Mouse (Mus musculus) MEL (cell line): Measurements from ENCODE around the gene Teddm1a. TPM values are rescaled to one million over a fixed set of nuclear protein-coding genes. Genes with fewer than 3 reads are reported as not detected.

ENCODE experiments used
- DNase-seq: peaks from one replicate; pipeline ENCODE4 v3.0.0; 2011; ENCODE audit warnings: low read depth, low spot score
- H3K27ac ChIP-seq: 2 replicates; pipeline ENCODE4 v1.5.1; 2012; ENCODE audit warnings: low read depth, mild to moderate bottlenecking, control low read depth, low read length, moderate library complexity; ENCODE audit not compliant: control insufficient read depth
- H3K27me3 ChIP-seq, 2 experiments: fragments of 150-350 bp in 1 of 2; sonication (generic) in 1 of 2; 2 replicates each; pipeline ENCODE4 v1.6.1; 2012; ENCODE audit warnings: low read length in 2 of 2, mild to moderate bottlenecking in 2 of 2, improper control_type of control experiment in 1 of 2, moderate library complexity in 1 of 2; ENCODE audit not compliant: insufficient read depth in 2 of 2, control insufficient read depth in 1 of 2
- H3K36me3 ChIP-seq, 2 experiments: 2 replicates each; pipeline ENCODE4 v1.6.1; 2012 to 2014; ENCODE audit warnings: low read length in 2 of 2, improper control_type of control experiment in 1 of 2, inconsistent platforms in 1 of 2, mild to moderate bottlenecking in 1 of 2; ENCODE audit not compliant: insufficient read depth in 2 of 2, control insufficient read depth in 1 of 2
- H3K4me1 ChIP-seq, 2 experiments: fragments of 150-350 bp in 1 of 2; sonication (generic) in 1 of 2; 2 replicates each; pipeline ENCODE4 v1.6.1; 2012; ENCODE audit warnings: low read length in 2 of 2, improper control_type of control experiment in 1 of 2, mild to moderate bottlenecking in 1 of 2; ENCODE audit not compliant: insufficient read depth in 2 of 2, control insufficient read depth in 1 of 2
- H3K4me3 ChIP-seq, 2 experiments: fragments of 150-350 bp in 1 of 2; sonication (generic) in 1 of 2; 2 replicates each; pipeline ENCODE4 v1.5.1; 2012; ENCODE audit warnings: low read depth in 2 of 2, low read length in 2 of 2, mild to moderate bottlenecking in 2 of 2, moderate library complexity in 2 of 2, control low read depth in 1 of 2, improper control_type of control experiment in 1 of 2; ENCODE audit not compliant: control insufficient read depth in 1 of 2, insufficient read depth in 1 of 2
- H3K79me2 ChIP-seq: 2 replicates; pipeline ENCODE4 v1.6.1; 2012; ENCODE audit warnings: mild to moderate bottlenecking, low read length, moderate library complexity; ENCODE audit not compliant: control insufficient read depth, poor library complexity, insufficient read depth
- H3K9ac ChIP-seq: 2 replicates; pipeline ENCODE4 v1.6.1; 2012; ENCODE audit warnings: low read depth, mild to moderate bottlenecking, control low read depth, low read length, moderate library complexity; ENCODE audit not compliant: control insufficient read depth, poor library complexity, severe bottlenecking
- H3K9me3 ChIP-seq: fragments of 150-350 bp; sonication (generic); replicated peaks from 2 replicates; pipeline ENCODE4 v1.6.1; 2012; ENCODE audit warnings: mild to moderate bottlenecking, low read length, improper control_type of control experiment, moderate library complexity; ENCODE audit not compliant: insufficient read depth
- CHD1 ChIP-seq: IDR thresholded peaks from 2 replicates; pipeline ENCODE4 v1.6.1; 2012; ENCODE audit warnings: low read depth, mild to moderate bottlenecking, inconsistent platforms, low read length, improper control_type of control experiment
- CHD2 ChIP-seq: IDR thresholded peaks from 2 replicates; pipeline ENCODE4 v1.6.1; 2011; ENCODE audit warnings: low read length, improper control_type of control experiment
- CTCF ChIP-seq, 3 experiments: IDR thresholded peaks in 2 of 3; conservative IDR thresholded peaks in 1 of 3; 2 replicates each; pipeline ENCODE4 v1.5.1; 2011 to 2012; ENCODE audit warnings: low read length in 3 of 3, low read depth in 2 of 3, mild to moderate bottlenecking in 2 of 3, improper control_type of control experiment in 1 of 3, inconsistent platforms in 1 of 3, mixed read lengths in 1 of 3, moderate library complexity in 1 of 3; ENCODE audit not compliant: control insufficient read depth in 1 of 3, insufficient read depth in 1 of 3, poor library complexity in 1 of 3, severe bottlenecking in 1 of 3
- EP300 ChIP-seq, 2 experiments: IDR thresholded peaks; 2 replicates each; pipeline ENCODE4 v1.6.1; 2011; ENCODE audit warnings: improper control_type of control experiment in 2 of 2, low read length in 2 of 2, low read depth in 1 of 2, mild to moderate bottlenecking in 1 of 2
- ETS1 ChIP-seq: IDR thresholded peaks from 2 replicates; pipeline ENCODE4 v1.6.1; 2012; ENCODE audit warnings: low read depth, mild to moderate bottlenecking, inconsistent platforms, low read length, improper control_type of control experiment, moderate library complexity
- GATA1 ChIP-seq: IDR thresholded peaks from 2 replicates; pipeline ENCODE4 v1.6.1; 2011; ENCODE audit warnings: low read depth, low read length, improper control_type of control experiment
- JUND ChIP-seq: IDR thresholded peaks from 2 replicates; pipeline ENCODE4 v1.6.1; 2011; ENCODE audit warnings: low read depth, mild to moderate bottlenecking, improper control_type of control experiment, low read length
- KAT2A ChIP-seq: conservative IDR thresholded peaks from 2 replicates; pipeline ENCODE4 v1.6.1; 2012; ENCODE audit warnings: low read depth, low read length, improper control_type of control experiment, inconsistent platforms
- MAFK ChIP-seq: IDR thresholded peaks from 2 replicates; pipeline ENCODE4 v1.6.1; 2011; ENCODE audit warnings: low read depth, mild to moderate bottlenecking, low read length, improper control_type of control experiment, borderline replicate concordance
- MAX ChIP-seq: IDR thresholded peaks from 2 replicates; pipeline ENCODE4 v1.6.1; 2011; ENCODE audit warnings: low read length, improper control_type of control experiment
- MAZ ChIP-seq: IDR thresholded peaks from 2 replicates; pipeline ENCODE4 v1.6.1; 2012; ENCODE audit warnings: low read depth, mild to moderate bottlenecking, inconsistent platforms, low read length, improper control_type of control experiment
- MEF2A ChIP-seq: IDR thresholded peaks from 2 replicates; pipeline ENCODE4 v1.6.1; 2014; ENCODE audit warnings: low read depth, mild to moderate bottlenecking, inconsistent platforms, low read length, improper control_type of control experiment; ENCODE audit not compliant: poor library complexity, insufficient replicate concordance, severe bottlenecking; ENCODE audit errors: extremely low read depth
- MXI1 ChIP-seq: IDR thresholded peaks from 2 replicates; pipeline ENCODE4 v1.6.1; 2011; ENCODE audit warnings: mild to moderate bottlenecking, low read depth, low read length, improper control_type of control experiment
- MYB ChIP-seq: IDR thresholded peaks from 2 replicates; pipeline ENCODE4 v1.6.1; 2011; ENCODE audit warnings: mild to moderate bottlenecking, low read depth, low read length, improper control_type of control experiment
- NELFE ChIP-seq: IDR thresholded peaks from 2 replicates; pipeline ENCODE4 v1.6.1; 2011; ENCODE audit warnings: low read depth, low read length, improper control_type of control experiment
- POLR2A ChIP-seq, 2 experiments: IDR thresholded peaks; 2 replicates each; pipeline ENCODE4 v1.6.1; 2011 to 2012; ENCODE audit warnings: low read length in 2 of 2, mild to moderate bottlenecking in 2 of 2, control low read depth in 1 of 2, improper control_type of control experiment in 1 of 2, low read depth in 1 of 2, moderate library complexity in 1 of 2; ENCODE audit not compliant: control insufficient read depth in 1 of 2, insufficient read depth in 1 of 2, poor library complexity in 1 of 2
- POLR2AphosphoS5 ChIP-seq: IDR thresholded peaks from 2 replicates; pipeline ENCODE4 v1.6.1; 2012; ENCODE audit warnings: low read depth, borderline replicate concordance, mild to moderate bottlenecking, inconsistent platforms, low read length, moderate library complexity, mixed read lengths
- RAD21 ChIP-seq: IDR thresholded peaks from 2 replicates; pipeline ENCODE4 v1.6.1; 2011; ENCODE audit warnings: mild to moderate bottlenecking, low read depth, low read length, improper control_type of control experiment
- RCOR1 ChIP-seq: IDR thresholded peaks from 2 replicates; pipeline ENCODE4 v1.6.1; 2012; ENCODE audit warnings: low read depth, mild to moderate bottlenecking, inconsistent platforms, low read length, improper control_type of control experiment
- SMC3 ChIP-seq: IDR thresholded peaks from 2 replicates; pipeline ENCODE4 v1.6.1; 2011; ENCODE audit warnings: low read depth, low read length, improper control_type of control experiment
- TAL1 ChIP-seq: IDR thresholded peaks from 2 replicates; pipeline ENCODE4 v1.6.1; 2012; ENCODE audit warnings: mild to moderate bottlenecking, inconsistent platforms, low read length, moderate library complexity, mixed read lengths
- TBP ChIP-seq: IDR thresholded peaks from 2 replicates; pipeline ENCODE4 v1.8.0; 2011; ENCODE audit warnings: low read depth, low read length, improper control_type of control experiment
- USF1 ChIP-seq: IDR thresholded peaks from 2 replicates; pipeline ENCODE4 v1.6.1; 2014; ENCODE audit warnings: low read depth, mild to moderate bottlenecking, inconsistent platforms, low read length, improper control_type of control experiment, moderate library complexity
- USF2 ChIP-seq, 2 experiments: IDR thresholded peaks; 2 replicates each; pipeline ENCODE4 v1.6.1; 2011 to 2012; ENCODE audit warnings: improper control_type of control experiment in 2 of 2, low read length in 2 of 2, borderline replicate concordance in 1 of 2, inconsistent platforms in 1 of 2, low read depth in 1 of 2, mild to moderate bottlenecking in 1 of 2; ENCODE audit not compliant: insufficient read depth in 1 of 2
- ZC3H11A ChIP-seq: IDR thresholded peaks from 2 replicates; pipeline ENCODE4 v1.6.1; 2012; ENCODE audit warnings: low read depth, mild to moderate bottlenecking, inconsistent platforms, low read length, improper control_type of control experiment
- ZKSCAN1 ChIP-seq: IDR thresholded peaks from 2 replicates; pipeline ENCODE4 v1.6.1; 2012; ENCODE audit warnings: low read depth, mild to moderate bottlenecking, inconsistent platforms, low read length, improper control_type of control experiment, moderate library complexity
- ZMIZ1 ChIP-seq: IDR thresholded peaks from 2 replicates; pipeline ENCODE4 v1.6.1; 2012; ENCODE audit warnings: low read depth, mild to moderate bottlenecking, inconsistent platforms, low read length, improper control_type of control experiment, moderate library complexity
- ZNF384 ChIP-seq: IDR thresholded peaks from 2 replicates; pipeline ENCODE4 v1.6.1; 2012; ENCODE audit warnings: low read depth, mild to moderate bottlenecking, inconsistent platforms, low read length, improper control_type of control experiment
- polyA plus RNA-seq, 2 experiments: library from polyadenylated mRNA; stranded (reverse) in 1 of 2; unstranded in 1 of 2; fragments of >175 nt in 1 of 2; fragments of >200 nt in 1 of 2; gene quantifications; 2 replicates each; pipeline versions ENCODE4 v1.2.1 to v1.2.4; 2012; ENCODE audit warnings: low replicate concordance in 2 of 2, low read depth in 1 of 2; ENCODE audit not compliant: insufficient read length in 2 of 2, insufficient read depth in 1 of 2, missing spikeins in 1 of 2
- total RNA-seq: library from RNA; depleted of rRNA; stranded (reverse); fragments of 300-350 nt; gene quantifications from 2 replicates; pipeline ENCODE4 v1.2.3, GENCODE M21; 2012

Teddm1a gene
- total and polyA plus RNA-seq, 3 experiments = not detected

DNA sequence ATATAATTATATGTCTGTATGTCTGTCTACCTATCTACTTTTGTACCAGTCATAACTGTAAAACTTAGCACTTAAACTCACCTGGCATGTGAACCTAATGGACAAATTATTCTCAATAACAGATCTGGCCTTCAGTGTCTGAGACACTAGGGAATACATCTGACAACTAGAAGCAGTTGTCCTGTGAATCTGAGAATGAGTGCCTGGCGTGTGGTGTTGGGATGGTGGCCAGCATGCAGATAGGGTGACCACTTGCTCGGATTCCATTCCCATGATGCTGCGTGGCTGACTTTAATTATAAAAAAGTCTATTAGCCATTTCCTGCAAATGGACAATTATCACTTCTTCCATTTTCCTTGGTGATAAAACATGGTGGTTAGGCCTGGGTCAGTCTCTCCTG, 14.3 kb downstream of the Teddm1a start:
- H3K79me2 ChIP-seq = peaks cover 5% of the 10 kb centered on the region
- DNase-seq = no peak
- H3K9ac ChIP-seq = no peak overlapping the region
- H3K4me3 ChIP-seq = no peak overlapping the region
- H3K27ac ChIP-seq = no peak overlapping the region
- H3K36me3 ChIP-seq = peaks cover 11 to 14% of the 10 kb centered on the region in 2 experiments
- H3K9me3 ChIP-seq = no peaks in the 10 kb centered on the region
- peaks cover 2 to 15% of the 10 kb centered on the region in 2 experiments; a peak in 3 of 4 replicates for H3K4me1 ChIP-seq
- no peak for TF ChIP-seq TAL1
- TF ChIP-seq MAX = no peak
- no peak for TF ChIP-seq JUND
- TF ChIP-seq POLR2AphosphoS5 = no peak
- no peak for TF ChIP-seq NELFE
- no peak for TF ChIP-seq MAFK
- TF ChIP-seq ZMIZ1 = no peak
- no peak for TF ChIP-seq MYB
- TF ChIP-seq CHD1 = no peak
- no peak for TF ChIP-seq TBP
- TF ChIP-seq MXI1 = no peak
- no peak for TF ChIP-seq ZNF384
- TF ChIP-seq KAT2A = no peak
- no peak for TF ChIP-seq EP300 (IDR thresholded peaks at IDR 0.05; ENCODE audit: low read depth in 1 of 2, low read length in 2 of 2)
- no peak for TF ChIP-seq USF1
- TF ChIP-seq RAD21 = no peak
- TF ChIP-seq POLR2A (IDR thresholded peaks at IDR 0.05; ENCODE audit: control insufficient read depth in 1 of 2, insufficient read depth in 1 of 2, low read depth in 1 of 2, low read length in 2 of 2, poor library complexity in 1 of 2) = no peak
- no peaks in the 10 kb centered on the region for H3K27me3 ChIP-seq

GRCm38 (mm10) chr1:153908208-153908607, 16.7 kb downstream of the Teddm1a start:
- no peak overlapping the region for H3K9ac ChIP-seq
- no peak overlapping the region; the same call in 1 of the 2 replicates for H3K27ac ChIP-seq
- no peaks in the 10 kb centered on the region for H3K79me2 ChIP-seq
- H3K9me3 ChIP-seq = no peaks in the 10 kb centered on the region
- H3K4me3 ChIP-seq = no peak overlapping the region
- no peak for TF ChIP-seq CHD2
- no peak for TF ChIP-seq ZNF384
- TF ChIP-seq ZKSCAN1 = no peak
- no peak for TF ChIP-seq CTCF (IDR thresholded peaks at IDR 0.05 in 2 of 3, conservative IDR thresholded peaks at IDR 0.05 in 1 of 3; ENCODE audit: control insufficient read depth in 1 of 3, insufficient read depth in 1 of 3, low read depth in 2 of 3, low read length in 3 of 3, poor library complexity in 1 of 3, severe bottlenecking in 1 of 3)
- no peak for TF ChIP-seq MEF2A
- TF ChIP-seq POLR2A (IDR thresholded peaks at IDR 0.05; ENCODE audit: control insufficient read depth in 1 of 2, insufficient read depth in 1 of 2, low read depth in 1 of 2, low read length in 2 of 2, poor library complexity in 1 of 2) = no peak
- no peak for TF ChIP-seq RCOR1
- no peak for TF ChIP-seq USF2 (IDR thresholded peaks at IDR 0.05; ENCODE audit: borderline replicate concordance in 1 of 2, insufficient read depth in 1 of 2, low read depth in 1 of 2, low read length in 2 of 2)
- no peak for TF ChIP-seq ZC3H11A
- no peak for TF ChIP-seq GATA1
- TF ChIP-seq JUND = no peak
- TF ChIP-seq SMC3 = no peak
- no peak for TF ChIP-seq MAZ
- TF ChIP-seq USF1 = no peak
- no peak for TF ChIP-seq ETS1
- no peak for TF ChIP-seq MXI1
- no peak for TF ChIP-seq POLR2AphosphoS5
- H3K4me1 ChIP-seq = peaks cover 2 to 9% of the 10 kb centered on the region in 2 experiments; a peak in 3 of 4 replicates
- peaks cover 9 to 11% of the 10 kb centered on the region in 2 experiments for H3K36me3 ChIP-seq
- DNase-seq = no peak
- H3K27me3 ChIP-seq = no peaks in the 10 kb centered on the region
